Comparison of ENCODE assay signal across 8 mouse cellular contexts in genomic region chr12:101123013-101123412, GRCm38 (mm10). TPM values are rescaled to one million over a fixed set of nuclear protein-coding genes. Genes with fewer than 3 reads are reported as not detected.
DNase-seq lines count a peak whose midpoint lies in the region; ATAC-seq and TF ChIP-seq lines count a peak whose summit lies in the region.

No protein-coding gene starts in this region.

- no peak for ATAC-seq in limb, embryonic 14.5 days (ENCODE audit: low FRiP score, low read depth)
- ATAC-seq in heart, embryonic 11.5 days (replicated peaks; ENCODE audit: insufficient number of reproducible peaks, low FRiP score, low TSS enrichment) = no peak

- whole genome bisulfite sequencing in limb, embryonic 14.5 days = 17% methylated on average over 1 of the region's 1 CpGs
- WGBS in limb, embryonic 10.5 days = 23% methylated on average over 1 of the region's 1 CpGs
- WGBS in heart, embryonic 11.5 days (ENCODE audit: insufficient replicate concordance) = 35% methylated on average over 1 of the region's 1 CpGs

- H3K27me3 ChIP-seq in limb, embryonic 14.5 days (ENCODE audit: control insufficient read depth, insufficient read depth, low read length) = no peaks in the 10 kb centered on the region
- no peaks in the 10 kb centered on the region for H3K27me3 ChIP-seq in limb, embryonic 10.5 days (ENCODE audit: low read depth, poor library complexity, severe bottlenecking)
- H3K27me3 ChIP-seq in heart, embryonic 11.5 days (ENCODE audit: control insufficient read depth, insufficient read depth, low read length) = no peaks in the 10 kb centered on the region

- no peak for TF ChIP-seq POLR2A in limb, embryonic 14.5 days (IDR thresholded peaks at IDR 0.05; ENCODE audit: borderline replicate concordance, extremely low read depth, insufficient read depth, insufficient read length)

- no peaks in the 10 kb centered on the region for H3K4me1 ChIP-seq in limb, embryonic 14.5 days (ENCODE audit: control insufficient read depth, insufficient read depth, low read length)
- H3K4me1 ChIP-seq in limb, embryonic 10.5 days = no peaks in the 10 kb centered on the region
- H3K4me1 ChIP-seq in heart, embryonic 11.5 days (ENCODE audit: control insufficient read depth, insufficient read depth, low read length) = no peaks in the 10 kb centered on the region

- peak; percentile 40 to 49 for DNase-seq in cerebellum, postnatal 14 days
- no peak for DNase-seq in cerebellum, adult 18-20 months
- DNase-seq in limb, embryonic 14.5 days (ENCODE audit: low spot score) = peak; percentile 57
- no peak for DNase-seq in limb, embryonic 10.5 days (ENCODE audit: low spot score)
- peak; percentile 45 for DNase-seq in adipocyte (ENCODE audit: low spot score)
- DNase-seq in mesoderm, embryonic 11.5 days (ENCODE audit: low read depth, low spot score) = peak; percentile 53
- no peak for DNase-seq in adrenal gland, postnatal 25 days

- no peaks in the 10 kb centered on the region for H3K9me3 ChIP-seq in limb, embryonic 14.5 days (ENCODE audit: control insufficient read depth, low read length)
- no peaks in the 10 kb centered on the region for H3K9me3 ChIP-seq in limb, embryonic 10.5 days (replicated peaks)
- no peaks in the 10 kb centered on the region for H3K9me3 ChIP-seq in heart, embryonic 11.5 days (replicated peaks; ENCODE audit: control insufficient read depth, low read length)

- no peak overlapping the region for H3K4me3 ChIP-seq in limb, embryonic 14.5 days (replicated peaks; ENCODE audit: low read length)
- H3K4me3 ChIP-seq in limb, embryonic 10.5 days = no peak overlapping the region
- no peak overlapping the region for H3K4me3 ChIP-seq in heart, embryonic 11.5 days (ENCODE audit: low read depth, low read length)

- no peak overlapping the region for H3K4me2 ChIP-seq in limb, embryonic 14.5 days (replicated peaks; ENCODE audit: low read depth, low read length, severe bottlenecking)
- no peak overlapping the region for H3K4me2 ChIP-seq in heart, embryonic 11.5 days

- no peaks in the 10 kb centered on the region for H3K36me3 ChIP-seq in limb, embryonic 14.5 days (ENCODE audit: control insufficient read depth, insufficient read depth, low read length)
- no peaks in the 10 kb centered on the region for H3K36me3 ChIP-seq in limb, embryonic 10.5 days
- H3K36me3 ChIP-seq in heart, embryonic 11.5 days (ENCODE audit: control insufficient read depth, insufficient read depth, low read length) = no peaks in the 10 kb centered on the region

- no peak overlapping the region for H3K9ac ChIP-seq in limb, embryonic 14.5 days (ENCODE audit: low read depth, low read length, severe bottlenecking)
- H3K9ac ChIP-seq in heart, embryonic 11.5 days (ENCODE audit: low read depth, low read length) = no peak overlapping the region

- H3K27ac ChIP-seq in limb, embryonic 14.5 days (replicated peaks; ENCODE audit: low read depth, low read length) = no peak overlapping the region
- H3K27ac ChIP-seq in limb, embryonic 10.5 days = no peak overlapping the region
- H3K27ac ChIP-seq in heart, embryonic 11.5 days (ENCODE audit: low read depth, low read length) = no peak overlapping the region

RNA-seq across cellular contexts. Expression of gene Ppp4r3a, which starts 39.5 kb away (rescaled TPM):
- 35.4 and 44.9 TPM in 2 replicates for polyA plus RNA-seq in limb, embryonic 14.5 days (2012; rRNA removed)
- polyA plus RNA-seq in limb, embryonic 14.5 days (2014; fragmentation: Nextera tagmentation; extraction: Ambion mirVana) = 40.3 and 45.1 TPM in 2 replicates
- polyA plus RNA-seq in limb, embryonic 10.5 days (2016; fragmentation: Nextera tagmentation; extraction: Ambion mirVana) = 59.1 and 63.1 TPM in 2 replicates
- 60.1 and 72.7 TPM in 2 replicates for total RNA-seq in adrenal gland, postnatal 25 days (2021)
- polyA plus RNA-seq in heart, embryonic 11.5 days (2014; fragmentation: Nextera tagmentation; extraction: Ambion mirVana) = 36.2 and 39.1 TPM in 2 replicates

Comparison
In these comparisons a context has a peak if more than half of its experiments do, and no peak if none do; other contexts are left out.
1. DNase-seq: peak in cerebellum, postnatal 14 days (2 of 2), limb, embryonic 14.5 days (single experiment), adipocyte (single experiment) and mesoderm, embryonic 11.5 days (single experiment); none in cerebellum, adult 18-20 months (0 of 2), limb, embryonic 10.5 days (single experiment) and adrenal gland, postnatal 25 days (single experiment).